Mouse (Mus musculus): ENCODE measurements at regions not wholly inside any gene's neighbourhood (a gene's known extent, or its start where the extent isn't known, plus 50 kb on each side); places are given as distances from the start of the nearest gene placed in this dataset.

GRCm38 (mm10) chr12:32434506-32435002 lies 56.0 kb downstream of the Ccdc71l start:
- DNase-seq (ENCODE audit: low spot score): no peak

GRCm38 (mm10) chr12:32435126-32435525 lies 56.6 kb downstream of the Ccdc71l start:
- ATAC-seq (ENCODE audit: low FRiP score, low TSS enrichment) (no peak), DNase-seq (ENCODE audit: low spot score) (no peak)
- Histone ChIP-seq H3K4me3 (ENCODE audit: low read depth, low read length) (no peak overlapping the region), H3K4me1 (replicated peaks; ENCODE audit: control insufficient read depth, insufficient read depth) (no peaks in the 10 kb centered on the region), H3K36me3 (ENCODE audit: control insufficient read depth, insufficient read depth, low read length) (no peaks in the 10 kb centered on the region), H3K9me3 (ENCODE audit: control insufficient read depth, low read length) (no peaks in the 10 kb centered on the region), H3K27me3 (ENCODE audit: control insufficient read depth, insufficient read depth, low read length) (no peaks in the 10 kb centered on the region), H3K9ac (ENCODE audit: low read length) (no peak overlapping the region), H3K27ac (replicated peaks) (no peak overlapping the region), H3K4me2 (replicated peaks; ENCODE audit: low read depth) (no peak overlapping the region)
- WGBS: 45% methylated on average over 1 of the region's 1 CpGs
- no peak for TF ChIP-seq EP300 (optimal IDR thresholded peaks at IDR 0.05)
- TF ChIP-seq CTCF (IDR thresholded peaks at IDR 0.05; ENCODE audit: low read depth): no peak

More at GRCm38 (mm10) chr12:32434506-32435002, 56.0 kb downstream of the Ccdc71l start:
- Histone ChIP-seq H3K4me3 (ENCODE audit: low read depth, low read length) (no peak overlapping the region), H3K9ac (ENCODE audit: low read length) (no peak overlapping the region), H3K4me1 (replicated peaks; ENCODE audit: control insufficient read depth, insufficient read depth) (no peaks in the 10 kb centered on the region), H3K9me3 (ENCODE audit: control insufficient read depth, low read length) (no peaks in the 10 kb centered on the region), H3K27ac (replicated peaks) (no peak overlapping the region), H3K27me3 (ENCODE audit: control insufficient read depth, insufficient read depth, low read length) (no peaks in the 10 kb centered on the region), H3K36me3 (ENCODE audit: control insufficient read depth, insufficient read depth, low read length) (no peaks in the 10 kb centered on the region), H3K4me2 (replicated peaks; ENCODE audit: low read depth) (no peak overlapping the region)
- ATAC-seq (ENCODE audit: low FRiP score, low TSS enrichment): no peak
- no peak for TF ChIP-seq CTCF (IDR thresholded peaks at IDR 0.05; ENCODE audit: low read depth)
- TF ChIP-seq EP300 (optimal IDR thresholded peaks at IDR 0.05): no peak

- Histone ChIP-seq H3K27me3 (ENCODE audit: control insufficient read depth, insufficient read depth, low read length) (no peaks in the 10 kb centered on the region), H3K4me1 (replicated peaks; ENCODE audit: control insufficient read depth, insufficient read depth) (no peaks in the 10 kb centered on the region), H3K27ac (replicated peaks) (no peak overlapping the region), H3K36me3 (ENCODE audit: control insufficient read depth, insufficient read depth, low read length) (no peaks in the 10 kb centered on the region), H3K9ac (ENCODE audit: low read length) (no peak overlapping the region), H3K9me3 (ENCODE audit: control insufficient read depth, low read length) (no peaks in the 10 kb centered on the region), H3K4me3 (ENCODE audit: low read depth, low read length) (no peak overlapping the region), H3K4me2 (replicated peaks; ENCODE audit: low read depth) (no peak overlapping the region)
- WGBS: 73% methylated on average over 1 of the region's 1 CpGs
- DNase-seq (ENCODE audit: low spot score): no peak
- ATAC-seq (ENCODE audit: low FRiP score, low TSS enrichment): no peak
- TF ChIP-seq CTCF (IDR thresholded peaks at IDR 0.05; ENCODE audit: low read depth): no peak
- no peak for TF ChIP-seq EP300 (optimal IDR thresholded peaks at IDR 0.05)
Measured at GRCm38 (mm10) chr12:32438209-32438608, 59.7 kb downstream of the Ccdc71l start.

- Histone ChIP-seq H3K27me3 (ENCODE audit: control insufficient read depth, insufficient read depth, low read length) (no peaks in the 10 kb centered on the region), H3K4me1 (replicated peaks; ENCODE audit: control insufficient read depth, insufficient read depth) (no peaks in the 10 kb centered on the region), H3K9ac (ENCODE audit: low read length) (no peak overlapping the region), H3K9me3 (ENCODE audit: control insufficient read depth, low read length) (no peaks in the 10 kb centered on the region), H3K4me3 (ENCODE audit: low read depth, low read length) (no peak overlapping the region), H3K27ac (replicated peaks) (no peak overlapping the region), H3K36me3 (ENCODE audit: control insufficient read depth, insufficient read depth, low read length) (no peaks in the 10 kb centered on the region), H3K4me2 (replicated peaks; ENCODE audit: low read depth) (no peak overlapping the region)
- TF ChIP-seq EP300 (optimal IDR thresholded peaks at IDR 0.05) (no peak), CTCF (IDR thresholded peaks at IDR 0.05; ENCODE audit: low read depth) (no peak)
- WGBS: 77% methylated on average over 4 of the region's 4 CpGs
- no peak for ATAC-seq (ENCODE audit: low FRiP score, low TSS enrichment)
- DNase-seq (ENCODE audit: low spot score): no peak
Measured at GRCm38 (mm10) chr12:32444770-32445169, 66.3 kb downstream of the Ccdc71l start.

GRCm38 (mm10) chr12:32445874-32446273 lies 67.4 kb downstream of the Ccdc71l start:
- H3K9ac ChIP-seq (ENCODE audit: low read length): no peak overlapping the region
- DNase-seq (ENCODE audit: low spot score) (no peak), ATAC-seq (ENCODE audit: low FRiP score, low TSS enrichment) (no peak)
- H3K4me2 ChIP-seq (replicated peaks; ENCODE audit: low read depth): no peak overlapping the region
- no peak overlapping the region for H3K4me3 ChIP-seq (ENCODE audit: low read depth, low read length)
- no peaks in the 10 kb centered on the region for H3K9me3 ChIP-seq (ENCODE audit: control insufficient read depth, low read length)
- no peak for TF ChIP-seq EP300 (optimal IDR thresholded peaks at IDR 0.05)
- no peak for TF ChIP-seq CTCF (IDR thresholded peaks at IDR 0.05; ENCODE audit: low read depth)
- H3K4me1 ChIP-seq (replicated peaks; ENCODE audit: control insufficient read depth, insufficient read depth): no peaks in the 10 kb centered on the region
- H3K36me3 ChIP-seq (ENCODE audit: control insufficient read depth, insufficient read depth, low read length): no peaks in the 10 kb centered on the region
- H3K27me3 ChIP-seq (ENCODE audit: control insufficient read depth, insufficient read depth, low read length): no peaks in the 10 kb centered on the region
- H3K27ac ChIP-seq (replicated peaks): no peak overlapping the region

- Histone ChIP-seq H3K9ac (ENCODE audit: low read length) (no peak overlapping the region), H3K9me3 (ENCODE audit: control insufficient read depth, low read length) (no peaks in the 10 kb centered on the region), H3K4me1 (replicated peaks; ENCODE audit: control insufficient read depth, insufficient read depth) (no peaks in the 10 kb centered on the region), H3K4me2 (replicated peaks; ENCODE audit: low read depth) (no peak overlapping the region), H3K27ac (replicated peaks) (no peak overlapping the region), H3K36me3 (ENCODE audit: control insufficient read depth, insufficient read depth, low read length) (no peaks in the 10 kb centered on the region), H3K27me3 (ENCODE audit: control insufficient read depth, insufficient read depth, low read length) (no peaks in the 10 kb centered on the region), H3K4me3 (ENCODE audit: low read depth, low read length) (no peak overlapping the region)
- ATAC-seq (ENCODE audit: low FRiP score, low TSS enrichment): no peak
- TF ChIP-seq EP300 (optimal IDR thresholded peaks at IDR 0.05) (no peak), CTCF (IDR thresholded peaks at IDR 0.05; ENCODE audit: low read depth) (no peak)
- no peak for DNase-seq (ENCODE audit: low spot score)
Measured at GRCm38 (mm10) chr12:32449373-32449772, 70.9 kb downstream of the Ccdc71l start.

All from stomach, postnatal 0 days (tissue).